Mouse (Mus musculus) ES-Bruce4 (cell line): ENCODE measurements around the gene Nrcam. TPM values are rescaled to one million over a fixed set of nuclear protein-coding genes. Genes with fewer than 3 reads are reported as not detected.

Experiments
- H3K27ac ChIP-seq: 2 replicates; pipeline ENCODE4 v1.5.1; 2012; ENCODE audit warnings: low read length, inconsistent platforms; ENCODE audit not compliant: insufficient read depth
- H3K27me3 ChIP-seq: 2 replicates; pipeline ENCODE4 v1.6.1; 2012; ENCODE audit warnings: mild to moderate bottlenecking, low read length, inconsistent platforms; ENCODE audit not compliant: control insufficient read depth, poor library complexity, insufficient read depth, severe bottlenecking
- H3K36me3 ChIP-seq: 2 replicates; pipeline ENCODE4 v1.6.1; 2012; ENCODE audit warnings: inconsistent platforms, mild to moderate bottlenecking, low read length, moderate library complexity; ENCODE audit not compliant: control insufficient read depth, poor library complexity, insufficient read depth, severe bottlenecking
- H3K4me1 ChIP-seq: one replicate; pipeline ENCODE4 v1.8.1; 2011; ENCODE audit warnings: low read length; ENCODE audit not compliant: control insufficient read depth, insufficient read depth
- H3K4me3 ChIP-seq: 2 replicates; pipeline ENCODE4 v1.5.1; 2011; ENCODE audit warnings: low read depth, mild to moderate bottlenecking, low read length
- H3K9ac ChIP-seq: 2 replicates; pipeline ENCODE4 v1.6.1; 2012; ENCODE audit warnings: low read depth, mild to moderate bottlenecking, inconsistent platforms; ENCODE audit not compliant: poor library complexity, severe bottlenecking
- H3K9me3 ChIP-seq: replicated peaks from 2 replicates; pipeline ENCODE4 v1.6.1; 2012; ENCODE audit warnings: mild to moderate bottlenecking, low read length, inconsistent platforms; ENCODE audit not compliant: control insufficient read depth, poor library complexity, insufficient read depth, severe bottlenecking
- CTCF ChIP-seq: IDR thresholded peaks from one replicate; pipeline ENCODE4 v1.8.1; 2011; ENCODE audit warnings: low read depth, low read length
- EP300 ChIP-seq: IDR thresholded peaks from 2 replicates; pipeline ENCODE4 v1.6.1; 2011; ENCODE audit warnings: low read depth, low read length; ENCODE audit not compliant: insufficient read depth
- POLR2A ChIP-seq: IDR thresholded peaks from one replicate; pipeline ENCODE4 v1.8.1; 2011; ENCODE audit warnings: low read length; ENCODE audit not compliant: insufficient read depth
- polyA plus RNA-seq: library from polyadenylated mRNA; stranded (reverse); fragments of >200 nt; gene quantifications from 2 replicates; pipeline ENCODE4 v1.2.4, GENCODE M21; 2011; ENCODE audit warnings: low read depth; ENCODE audit not compliant: missing spikeins, insufficient read depth, insufficient read length

The Nrcam gene
- polyA plus RNA-seq, 1 experiment = 2.7 TPM

- H3K27ac ChIP-seq = no peak overlapping the region
- H3K4me1 ChIP-seq = no peaks in the 10 kb centered on the region
- no peaks in the 10 kb centered on the region for H3K9me3 ChIP-seq
- no peaks in the 10 kb centered on the region for H3K36me3 ChIP-seq
- H3K4me3 ChIP-seq = no peak overlapping the region
- TF ChIP-seq POLR2A (no peak), CTCF (no peak), EP300 (no peak)
- no peaks in the 10 kb centered on the region for H3K27me3 ChIP-seq
- H3K9ac ChIP-seq = no peak overlapping the region
Observed at GRCm38 (mm10) chr12:44375956-44376355, 47.3 kb downstream of the Nrcam start.

- no peaks in the 10 kb centered on the region for H3K4me1 ChIP-seq
- no peaks in the 10 kb centered on the region for H3K27me3 ChIP-seq
- no peak overlapping the region for H3K4me3 ChIP-seq
- H3K36me3 ChIP-seq = no peaks in the 10 kb centered on the region
- H3K27ac ChIP-seq = no peak overlapping the region
- TF ChIP-seq POLR2A (no peak), EP300 (no peak), CTCF (no peak)
- no peaks in the 10 kb centered on the region for H3K9me3 ChIP-seq
- H3K9ac ChIP-seq = no peak overlapping the region
Observed at GRCm38 (mm10) chr12:44378431-44379161, 49.9 kb downstream of the Nrcam start.

- Histone ChIP-seq H3K4me3 (no peak overlapping the region), H3K9me3 (no peaks in the 10 kb centered on the region), H3K4me1 (no peaks in the 10 kb centered on the region), H3K36me3 (no peaks in the 10 kb centered on the region), H3K9ac (no peak overlapping the region), H3K27me3 (no peaks in the 10 kb centered on the region), H3K27ac (no peak overlapping the region)
- TF ChIP-seq CTCF = no peak
Observed at GRCm38 (mm10) chr12:44380805-44381204, 52.1 kb downstream of the Nrcam start.

- no peak for TF ChIP-seq POLR2A
- no peak for TF ChIP-seq EP300
- no peak for TF ChIP-seq CTCF
- Histone ChIP-seq H3K36me3 (no peaks in the 10 kb centered on the region), H3K4me1 (no peaks in the 10 kb centered on the region), H3K27ac (no peak overlapping the region), H3K27me3 (no peaks in the 10 kb centered on the region), H3K9me3 (no peaks in the 10 kb centered on the region), H3K9ac (no peak overlapping the region), H3K4me3 (no peak overlapping the region)
Observed at GRCm38 (mm10) chr12:44386398-44386797, 57.7 kb downstream of the Nrcam start.

GRCm38 (mm10) chr12:44388220-44388619 is 59.5 kb downstream of the Nrcam start:
- Histone ChIP-seq H3K9me3 (no peaks in the 10 kb centered on the region), H3K9ac (no peak overlapping the region), H3K36me3 (no peaks in the 10 kb centered on the region), H3K4me1 (no peaks in the 10 kb centered on the region), H3K4me3 (no peak overlapping the region), H3K27ac (no peak overlapping the region), H3K27me3 (no peaks in the 10 kb centered on the region)
- TF ChIP-seq POLR2A (no peak), CTCF (no peak), EP300 (no peak)

- no peak for TF ChIP-seq CTCF
- no peak for TF ChIP-seq POLR2A
- TF ChIP-seq EP300 = no peak
- no peak overlapping the region for H3K27ac ChIP-seq
- no peak overlapping the region for H3K9ac ChIP-seq
- no peaks in the 10 kb centered on the region for H3K36me3 ChIP-seq
- H3K27me3 ChIP-seq = no peaks in the 10 kb centered on the region
- H3K4me1 ChIP-seq = no peaks in the 10 kb centered on the region
- H3K9me3 ChIP-seq = no peaks in the 10 kb centered on the region
- no peak overlapping the region for H3K4me3 ChIP-seq
Observed at GRCm38 (mm10) chr12:44390391-44391137, 61.9 kb downstream of the Nrcam start.
